Mouse (Mus musculus) cortical plate, adult 2 months (tissue): ENCODE data around the gene Dst. TPM values are rescaled to one million over a fixed set of nuclear protein-coding genes. Genes with fewer than 3 reads are reported as not detected.
A peak's percentile ranks its signal among the peaks of the same experiment; 100 is the strongest.

Source experiments
- H3K27ac ChIP-seq: fragments of 200-500 bp; 2 replicates; pipeline ENCODE4 v1.5.1; 2012; ENCODE audit warnings: low read length, control low read depth, inconsistent platforms; ENCODE audit not compliant: insufficient read depth
- H3K4me1 ChIP-seq: fragments of 200-500 bp; 2 replicates; pipeline ENCODE4 v1.6.1; 2011; ENCODE audit warnings: low read length; ENCODE audit not compliant: control insufficient read depth, insufficient read depth
- H3K4me3 ChIP-seq: fragments of 200-500 bp; 2 replicates; pipeline ENCODE4 v1.5.1; 2011; ENCODE audit warnings: mild to moderate bottlenecking, low read length, control low read depth; ENCODE audit not compliant: insufficient read depth
- CTCF ChIP-seq: fragments of 200-500 bp; IDR thresholded peaks from 2 replicates; pipeline ENCODE4 v1.5.1; 2011; ENCODE audit warnings: mild to moderate bottlenecking, control low read depth, low read length; ENCODE audit not compliant: insufficient read depth; ENCODE audit errors: extremely low read depth
- POLR2A ChIP-seq: fragments of 200-500 bp; IDR thresholded peaks from 2 replicates; pipeline ENCODE4 v1.6.1; 2011; ENCODE audit warnings: mild to moderate bottlenecking, low read length, control low read depth; ENCODE audit not compliant: insufficient read depth; ENCODE audit errors: extremely low read depth
- polyA plus RNA-seq: library from polyadenylated mRNA; depleted of rRNA; stranded (reverse); fragments of >200 nt; gene quantifications from 2 replicates; pipeline ENCODE4 v1.2.3, GENCODE M21; 2012

Dst gene
- polyA plus RNA-seq, 1 experiment = 88.5 TPM

DNA sequence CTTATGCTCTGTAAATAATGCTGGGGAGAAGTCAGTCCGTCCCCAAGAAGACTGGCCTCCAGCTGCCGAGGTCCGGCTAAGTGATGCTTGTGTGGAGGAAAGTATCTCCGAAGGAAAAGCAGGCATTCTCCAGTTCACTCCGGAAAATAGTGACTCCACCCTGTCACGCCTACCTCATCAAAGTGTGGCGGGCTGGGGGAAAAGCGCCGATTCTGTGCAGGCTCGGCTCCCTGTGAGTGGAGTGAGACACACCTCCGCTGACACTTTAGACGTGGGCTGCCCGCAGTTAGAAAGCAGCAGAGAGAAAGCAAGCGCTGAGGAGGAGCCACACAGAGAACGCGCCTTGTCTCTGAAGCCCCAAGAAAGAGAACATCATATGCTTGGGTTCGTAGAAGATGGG lies 284.1 kb downstream of the Dst start:
- Histone ChIP-seq H3K27ac (no peak overlapping the region), H3K4me3 (no peak overlapping the region), H3K4me1 (peaks cover 1% of the 10 kb centered on the region; the same call in 1 of the 2 replicates)
- TF ChIP-seq CTCF (no peak), POLR2A (no peak)

DNA sequence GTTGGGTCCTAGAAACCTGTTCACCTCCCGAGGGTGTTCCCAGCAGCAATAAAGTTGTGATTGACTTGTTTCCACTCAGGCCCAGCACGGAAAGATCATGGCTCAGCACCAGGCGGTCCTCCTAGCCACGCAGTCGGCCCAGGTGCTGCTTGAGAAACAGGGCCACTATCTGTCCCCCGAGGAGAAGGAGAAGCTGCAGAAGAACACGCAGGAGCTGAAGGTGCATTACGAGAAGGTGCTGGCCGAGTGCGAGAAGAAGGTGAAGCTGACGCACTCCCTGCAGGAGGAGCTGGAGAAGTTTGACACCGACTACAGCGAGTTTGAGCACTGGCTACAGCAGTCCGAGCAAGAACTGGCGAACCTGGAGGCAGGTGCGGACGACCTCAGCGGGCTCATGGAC lies 292.8 kb downstream of the Dst start:
- no peaks in the 10 kb centered on the region for H3K4me1 ChIP-seq
- no peak overlapping the region for H3K27ac ChIP-seq

DNA sequence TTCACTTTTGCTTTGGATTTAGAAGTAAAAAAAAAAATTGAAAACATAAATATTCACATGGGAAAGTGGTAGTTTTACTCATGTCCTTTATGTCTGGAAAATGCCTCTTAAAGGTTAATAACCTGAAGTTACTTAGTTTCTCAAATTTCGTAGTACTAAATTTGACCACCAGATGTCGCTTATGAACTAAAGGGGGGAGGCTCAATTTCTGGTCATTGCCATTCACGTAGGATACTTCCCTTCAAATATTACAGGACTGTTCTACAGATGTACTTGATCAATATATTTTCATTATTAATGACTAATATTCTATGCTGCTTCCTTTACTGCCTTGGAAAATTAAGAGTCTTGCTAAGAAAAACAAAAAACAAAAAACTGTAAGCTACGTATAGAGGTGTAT lies 293.5 kb downstream of the Dst start:
- H3K4me3 ChIP-seq = no peak overlapping the region
- TF ChIP-seq POLR2A = no peak
- no peak for TF ChIP-seq CTCF
- H3K27ac ChIP-seq = no peak overlapping the region
- H3K4me1 ChIP-seq = no peaks in the 10 kb centered on the region

More for the DNA sequence above, 292.8 kb downstream of the Dst start:
- no peak overlapping the region for H3K4me3 ChIP-seq
- TF ChIP-seq POLR2A (no peak), CTCF (no peak)

DNA sequence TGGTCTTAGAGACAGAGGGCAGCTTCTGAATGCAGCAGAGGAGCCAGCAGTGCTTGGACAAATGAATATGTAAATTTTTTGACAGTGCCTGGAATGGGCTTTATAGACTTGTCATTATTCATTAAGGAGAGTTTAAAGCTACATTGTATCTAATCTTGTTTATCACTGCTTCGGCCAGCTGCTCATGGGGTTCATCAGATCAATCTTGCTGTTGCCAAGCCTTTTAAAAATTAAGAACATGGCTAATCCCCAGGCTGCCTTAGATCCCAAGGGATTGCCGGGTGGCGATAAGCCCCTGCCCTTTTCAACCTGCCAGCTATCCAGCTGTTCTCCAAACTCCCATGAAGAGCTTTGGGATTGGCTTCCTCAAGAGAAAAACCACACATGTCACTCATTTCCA lies 303.7 kb downstream of the Dst start:
- no peak overlapping the region for H3K4me3 ChIP-seq
- no peak for TF ChIP-seq POLR2A
- no peak for TF ChIP-seq CTCF
- H3K4me1 ChIP-seq = no peaks in the 10 kb centered on the region
- no peak overlapping the region for H3K27ac ChIP-seq

DNA sequence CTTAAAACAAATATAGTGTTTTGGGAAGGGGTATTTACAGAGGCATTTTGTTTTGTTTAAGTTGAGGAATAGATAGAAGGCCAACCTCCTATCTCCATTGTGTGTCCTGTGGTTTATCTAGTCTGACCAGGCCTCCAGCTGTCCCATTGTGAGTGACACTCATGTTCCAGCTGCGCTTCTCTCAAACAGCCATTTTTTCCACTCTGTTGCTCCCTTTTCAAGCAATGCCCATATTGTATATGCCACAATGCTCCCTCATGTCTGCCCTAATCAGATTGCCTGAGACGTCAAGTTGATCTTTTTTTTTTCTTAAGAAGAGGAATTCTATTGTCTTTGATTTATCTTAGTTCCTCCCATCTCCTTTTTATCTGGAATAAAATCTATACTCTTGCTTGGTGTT lies 308.4 kb downstream of the Dst start:
- Histone ChIP-seq H3K27ac (no peak overlapping the region), H3K4me1 (no peaks in the 10 kb centered on the region), H3K4me3 (no peak overlapping the region)
- TF ChIP-seq CTCF (no peak), POLR2A (no peak)

DNA sequence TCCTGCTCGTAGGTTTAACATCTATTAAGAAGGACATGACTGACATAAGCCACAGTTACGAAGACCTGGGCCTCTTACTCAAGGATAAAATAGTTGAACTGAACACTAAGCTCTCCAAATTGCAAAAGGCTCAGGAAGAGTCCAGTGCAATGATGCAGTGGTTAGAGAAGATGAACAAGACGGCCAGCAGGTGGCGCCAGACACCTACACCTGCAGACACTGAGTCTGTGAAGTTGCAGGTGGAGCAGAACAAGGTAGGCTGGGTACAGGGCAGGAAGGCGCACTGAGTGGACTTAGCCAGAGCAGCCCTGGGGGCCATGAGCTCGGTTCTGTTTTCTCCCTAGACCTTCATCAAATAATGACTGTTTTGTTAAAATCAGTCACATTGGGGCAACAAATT lies 310.3 kb downstream of the Dst start:
- no peak overlapping the region for H3K27ac ChIP-seq

DNA sequence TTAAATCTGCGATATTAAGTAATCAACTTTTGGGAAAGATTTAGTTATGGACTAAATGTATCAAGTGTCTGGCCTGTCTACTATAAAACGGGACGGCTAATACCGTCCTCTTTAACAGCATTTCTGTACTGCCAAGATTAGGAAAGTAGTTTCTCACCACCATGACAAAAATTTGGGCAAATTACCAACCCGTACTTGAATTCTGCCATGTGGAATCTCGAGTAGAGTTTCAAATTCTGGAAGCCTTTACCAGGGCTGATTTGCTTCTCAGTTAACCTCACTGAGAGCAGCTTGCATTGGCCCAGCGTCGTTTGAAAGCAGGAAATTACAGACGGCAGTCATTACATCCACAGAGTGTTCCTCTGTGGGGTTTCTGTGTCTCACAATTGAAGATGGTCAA lies 310.8 kb downstream of the Dst start:
- Histone ChIP-seq H3K4me1 (no peaks in the 10 kb centered on the region), H3K4me3 (no peak overlapping the region), H3K27ac (no peak overlapping the region)
- no peak for TF ChIP-seq CTCF
- TF ChIP-seq POLR2A = no peak

More for the DNA sequence above, 310.3 kb downstream of the Dst start:
- TF ChIP-seq POLR2A = no peak
- TF ChIP-seq CTCF = peak; percentile 86
- no peaks in the 10 kb centered on the region for H3K4me1 ChIP-seq
- no peak overlapping the region for H3K4me3 ChIP-seq

DNA sequence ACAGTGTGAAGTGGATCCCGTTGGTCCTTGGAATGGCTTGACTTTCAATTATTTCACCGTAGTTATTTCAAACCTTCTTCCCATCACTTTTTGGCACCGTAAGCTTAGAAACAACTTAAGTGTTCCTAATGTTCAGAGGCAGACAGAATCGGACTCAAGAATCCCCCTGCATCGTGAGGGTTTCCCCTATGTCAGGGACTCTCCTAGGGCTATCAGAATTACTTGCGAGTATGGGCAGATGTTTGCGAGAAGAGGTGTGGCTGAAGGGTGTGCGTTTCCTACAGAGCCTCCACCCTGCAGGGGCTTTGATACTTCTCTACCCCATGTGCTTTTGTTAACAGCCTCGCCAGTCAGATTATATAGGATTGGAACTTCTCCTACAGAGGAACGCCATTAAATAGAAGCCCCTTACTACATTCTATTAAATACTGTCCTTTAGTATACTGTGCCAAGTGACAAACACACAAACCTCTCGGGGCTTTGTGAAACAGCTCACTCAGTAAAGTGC lies 312.1 kb downstream of the Dst start:
- Histone ChIP-seq H3K4me1 (no peaks in the 10 kb centered on the region), H3K4me3 (no peak overlapping the region), H3K27ac (no peak overlapping the region)
- no peak for TF ChIP-seq CTCF
- TF ChIP-seq POLR2A = no peak

DNA sequence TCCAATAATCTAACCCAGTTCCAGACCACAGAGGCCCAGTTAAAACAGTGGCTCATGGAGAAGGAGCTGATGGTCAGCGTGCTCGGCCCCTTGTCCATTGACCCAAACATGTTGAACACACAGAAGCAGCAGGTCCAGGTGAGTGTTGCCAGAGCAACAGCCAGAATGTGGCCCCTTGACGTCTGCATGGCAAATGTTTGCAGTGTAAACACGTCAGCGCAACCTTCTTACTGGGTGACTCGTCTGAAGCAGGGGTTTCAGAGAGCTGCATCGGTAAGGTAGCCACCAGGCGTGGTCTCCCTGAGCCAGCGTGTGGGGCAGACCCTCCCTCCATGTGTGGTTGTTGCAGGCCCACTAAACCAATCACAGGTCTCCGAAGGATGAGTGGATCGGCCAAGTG lies 315.8 kb downstream of the Dst start:
- no peak for TF ChIP-seq POLR2A
- TF ChIP-seq CTCF = no peak
- H3K4me3 ChIP-seq = no peak overlapping the region
- no peaks in the 10 kb centered on the region for H3K4me1 ChIP-seq
- H3K27ac ChIP-seq = no peak overlapping the region

DNA sequence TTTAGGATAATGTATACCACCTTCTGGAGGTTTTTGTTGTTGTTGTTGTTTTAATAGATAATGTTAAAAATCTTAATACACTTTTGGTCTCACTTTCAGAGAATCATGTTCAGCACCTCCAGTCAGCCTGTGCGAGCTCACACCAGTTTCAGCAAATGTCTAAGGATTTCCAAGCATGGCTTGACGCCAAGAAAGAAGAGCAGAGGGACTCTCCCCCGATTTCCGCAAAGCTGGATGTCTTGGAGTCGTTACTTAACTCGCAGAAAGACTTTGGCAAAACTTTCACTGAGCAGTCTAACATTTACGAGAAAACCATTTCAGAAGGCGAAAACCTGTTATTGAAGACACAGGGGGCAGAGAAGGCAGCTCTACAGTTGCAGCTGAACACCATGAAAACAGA lies 319.7 kb downstream of the Dst start:
- Histone ChIP-seq H3K4me1 (no peaks in the 10 kb centered on the region), H3K27ac (no peak overlapping the region), H3K4me3 (no peak overlapping the region)
- no peak for TF ChIP-seq POLR2A
- no peak for TF ChIP-seq CTCF
